Mouse (Mus musculus): ENCODE measurements around the gene Ccdc124. TPM values are rescaled to one million over a fixed set of nuclear protein-coding genes. Genes with fewer than 3 reads are reported as not detected.

The Ccdc124 gene
- polyA plus RNA-seq, 1 experiment, result 31.1 TPM

DNA sequence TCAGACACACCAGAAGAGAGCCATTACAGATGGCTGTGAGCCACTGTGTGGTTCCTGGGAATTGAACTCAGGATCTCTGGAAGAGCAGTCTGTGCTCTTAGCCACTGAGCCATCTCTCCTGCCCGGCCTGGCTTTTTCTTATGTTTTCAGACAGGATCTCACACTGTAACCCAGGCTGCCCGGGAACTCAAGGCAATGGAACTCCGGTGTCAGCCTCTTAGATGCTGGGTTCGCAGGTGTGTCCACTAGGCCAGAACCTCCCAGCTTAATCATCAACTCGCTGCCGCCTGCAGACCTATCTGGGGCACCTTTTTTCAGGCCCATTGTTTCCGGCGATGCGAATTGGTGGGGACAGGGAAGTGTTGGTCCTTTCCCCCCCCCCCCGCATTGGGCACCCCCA lies 33.1 kb downstream of the Ccdc124 start:
- TF ChIP-seq POLR2A (IDR thresholded peaks at IDR 0.05; ENCODE audit: low read depth, low read length), result no peak
- TF ChIP-seq CTCF (IDR thresholded peaks at IDR 0.05; ENCODE audit: borderline replicate concordance, insufficient read depth, low read length), result no peak
- no peak overlapping the region for H3K4me3 ChIP-seq (ENCODE audit: insufficient read depth, low read length)
- no peaks in the 10 kb centered on the region for H3K4me1 ChIP-seq (ENCODE audit: control insufficient read depth, insufficient read depth, low read length)
- H3K27ac ChIP-seq (ENCODE audit: insufficient read depth, low read length), result no peak overlapping the region

DNA sequence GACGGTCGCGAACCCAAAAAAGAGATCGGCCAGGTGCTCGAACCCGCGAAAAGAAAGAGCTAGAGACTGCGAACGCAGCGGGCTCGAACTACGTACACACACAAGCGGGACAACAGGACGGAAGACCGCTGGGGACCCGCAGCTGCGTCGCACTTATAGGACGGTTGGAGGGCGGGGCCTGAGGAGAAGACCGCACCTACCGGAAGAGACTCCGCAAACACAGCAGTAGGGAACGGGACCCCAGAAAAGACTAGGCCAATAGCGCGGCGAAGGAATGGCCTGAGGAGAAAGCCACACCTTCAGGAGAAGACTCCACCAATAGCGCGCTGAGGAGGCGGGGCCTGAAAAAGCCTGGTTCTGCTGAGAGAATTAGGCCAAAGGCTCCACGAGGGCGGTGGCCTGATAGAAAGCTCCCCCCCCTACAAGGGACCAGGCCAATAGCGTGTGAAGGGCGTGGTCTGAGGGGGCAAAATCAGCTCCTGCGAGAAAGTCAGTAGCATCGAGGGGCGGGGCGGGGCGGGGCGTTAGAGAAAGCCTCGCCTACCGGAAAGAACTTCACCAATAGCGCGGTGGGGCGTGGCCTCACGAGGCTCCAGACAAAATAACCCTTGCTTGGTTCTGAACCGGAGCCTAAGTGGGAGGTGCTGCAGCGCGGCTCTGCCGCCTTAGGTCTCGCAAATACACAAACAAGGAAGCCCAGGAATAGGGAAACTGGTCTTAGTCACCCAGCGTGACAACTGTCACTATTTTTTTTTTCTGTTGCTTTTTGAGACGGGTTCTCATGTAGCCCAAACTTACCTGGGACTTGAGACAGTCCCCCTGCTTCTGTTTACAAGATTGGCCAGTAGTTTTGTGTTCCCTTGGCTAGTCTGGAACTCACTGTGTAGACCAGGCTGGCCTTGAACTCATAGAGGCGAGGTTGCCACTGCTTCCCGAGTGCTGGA lies 34.1 kb downstream of the Ccdc124 start, which contains the start of gene Arrdc2:
Gene Arrdc2, minus strand, starts transcription at position 313 of the 944 bp plus-strand sequence.
- Histone ChIP-seq H3K4me3 (ENCODE audit: insufficient read depth, low read length) (peak within 1 kb of the TSS; percentile 61), H3K27ac (ENCODE audit: insufficient read depth, low read length) (peak within 1 kb of the TSS; percentile 74), H3K4me1 (ENCODE audit: control insufficient read depth, insufficient read depth, low read length) (no peaks in the 10 kb centered on the region)
- TF ChIP-seq POLR2A (IDR thresholded peaks at IDR 0.05; ENCODE audit: low read depth, low read length), result peak; percentile 100
- TF ChIP-seq CTCF (IDR thresholded peaks at IDR 0.05; ENCODE audit: borderline replicate concordance, insufficient read depth, low read length), result no peak

DNA sequence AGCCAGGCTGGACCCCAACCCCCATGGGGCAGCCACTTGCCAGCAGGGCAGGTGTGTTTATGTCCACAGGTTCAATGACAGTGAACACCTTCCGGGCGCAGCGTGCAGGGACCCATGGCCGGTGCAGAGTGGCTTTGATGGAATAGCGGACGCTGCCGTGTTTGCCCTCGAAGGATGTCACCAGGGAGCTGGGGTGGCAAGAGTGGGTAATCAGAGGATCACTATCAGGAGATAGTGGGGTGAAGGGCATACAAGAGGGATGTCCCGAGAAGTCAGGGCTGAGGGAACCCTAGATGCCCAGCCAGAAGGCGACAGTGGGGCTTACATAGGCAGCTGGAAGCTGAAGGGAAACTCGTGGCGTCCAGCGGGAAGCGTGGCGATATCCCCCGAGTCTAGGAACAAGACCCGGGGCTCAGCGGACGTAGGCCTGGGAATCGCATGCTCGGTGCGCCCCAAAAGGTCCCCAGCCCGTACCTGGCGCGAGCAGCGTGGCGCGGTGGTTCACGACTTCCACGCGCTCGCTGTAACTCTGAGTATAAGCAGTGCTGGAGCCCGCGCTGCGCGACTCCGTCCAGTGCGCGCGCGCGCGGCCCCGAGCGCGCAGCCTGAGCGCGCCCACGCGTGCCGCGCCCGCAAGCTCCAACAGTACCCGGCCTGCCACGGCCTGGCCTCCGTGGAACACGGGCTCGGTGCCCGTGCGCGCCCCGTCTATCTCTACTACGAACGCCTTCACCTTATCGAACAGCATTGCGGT lies 34.9 kb downstream of the Ccdc124 start:
- H3K4me1 ChIP-seq (ENCODE audit: control insufficient read depth, insufficient read depth, low read length), result no peaks in the 10 kb centered on the region
- peak overlapping the region; percentile 61 for H3K4me3 ChIP-seq (ENCODE audit: insufficient read depth, low read length)
- H3K27ac ChIP-seq (ENCODE audit: insufficient read depth, low read length), result peak overlapping the region; percentile 74
- TF ChIP-seq CTCF (IDR thresholded peaks at IDR 0.05; ENCODE audit: borderline replicate concordance, insufficient read depth, low read length), result no peak
- no peak for TF ChIP-seq POLR2A (IDR thresholded peaks at IDR 0.05; ENCODE audit: low read depth, low read length)

DNA sequence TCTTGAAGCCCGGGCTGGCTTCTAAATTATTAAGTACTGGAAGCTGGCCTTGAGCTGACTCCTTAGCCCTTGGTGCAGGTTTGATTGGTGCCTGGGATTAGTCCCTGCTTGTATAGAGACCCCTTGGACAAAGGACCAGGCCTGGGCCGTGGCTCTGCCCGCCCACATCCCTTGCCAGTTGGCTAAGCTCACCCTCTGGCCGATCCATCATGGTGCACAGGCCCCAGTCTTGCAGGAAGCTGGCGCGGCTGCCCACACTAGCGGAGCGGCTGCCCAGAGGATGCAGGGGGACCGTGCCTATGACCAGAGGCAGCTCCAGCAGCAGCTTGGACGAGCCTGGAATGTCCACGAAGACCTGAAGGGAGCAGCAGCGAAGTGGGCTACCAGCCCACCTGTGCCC lies 37.1 kb downstream of the Ccdc124 start:
- Histone ChIP-seq H3K4me3 (ENCODE audit: insufficient read depth, low read length) (no peak overlapping the region), H3K27ac (ENCODE audit: insufficient read depth, low read length) (no peak overlapping the region), H3K4me1 (ENCODE audit: control insufficient read depth, insufficient read depth, low read length) (no peaks in the 10 kb centered on the region)
- no peak for TF ChIP-seq POLR2A (IDR thresholded peaks at IDR 0.05; ENCODE audit: low read depth, low read length)
- no peak for TF ChIP-seq CTCF (IDR thresholded peaks at IDR 0.05; ENCODE audit: borderline replicate concordance, insufficient read depth, low read length)

DNA sequence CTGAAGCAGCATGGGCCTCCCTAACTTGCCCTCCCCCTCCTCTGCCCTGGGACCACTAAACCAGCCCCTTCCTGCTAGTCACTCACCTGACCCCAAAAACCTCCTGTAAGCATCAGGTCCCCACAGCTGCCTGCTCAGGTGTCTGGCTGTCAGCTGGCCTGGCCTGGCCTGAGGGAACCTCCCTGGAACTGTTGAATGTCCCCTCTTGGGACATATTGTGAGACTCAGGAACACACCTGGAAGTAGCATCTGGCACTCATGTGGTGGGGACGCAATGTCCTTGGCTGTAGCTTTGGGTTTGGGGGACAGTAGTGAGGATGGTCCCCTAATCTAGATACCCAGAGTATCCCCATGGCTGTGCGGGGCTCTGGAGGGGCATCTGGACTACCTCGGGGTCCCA lies 39.7 kb downstream of the Ccdc124 start:
- H3K4me1 ChIP-seq (ENCODE audit: control insufficient read depth, insufficient read depth, low read length), result no peaks in the 10 kb centered on the region
- no peak overlapping the region for H3K27ac ChIP-seq (ENCODE audit: insufficient read depth, low read length)
- TF ChIP-seq POLR2A (IDR thresholded peaks at IDR 0.05; ENCODE audit: low read depth, low read length), result no peak
- TF ChIP-seq CTCF (IDR thresholded peaks at IDR 0.05; ENCODE audit: borderline replicate concordance, insufficient read depth, low read length), result no peak

DNA sequence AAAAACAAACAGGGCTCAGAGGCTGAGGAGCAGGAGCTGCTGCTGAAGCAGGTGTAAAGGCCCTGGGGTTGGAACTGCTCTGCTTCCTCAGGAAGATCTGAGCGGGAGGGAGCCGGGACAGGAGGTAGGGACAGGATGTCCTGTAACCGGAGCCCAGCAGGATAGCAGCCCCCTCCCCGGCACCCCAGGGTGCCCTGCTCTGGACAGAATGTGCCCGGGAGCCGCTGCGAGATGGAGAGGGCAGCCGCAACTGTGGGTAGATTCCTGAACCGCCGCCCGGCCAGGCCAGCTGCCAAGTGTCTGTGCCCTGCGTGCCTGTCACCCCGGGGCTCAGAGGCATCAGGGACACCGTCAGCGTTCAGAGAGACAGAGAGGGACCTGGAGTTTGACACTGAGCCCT lies 40.2 kb downstream of the Ccdc124 start:
- H3K4me1 ChIP-seq (ENCODE audit: control insufficient read depth, insufficient read depth, low read length), result no peaks in the 10 kb centered on the region
- TF ChIP-seq POLR2A (IDR thresholded peaks at IDR 0.05; ENCODE audit: low read depth, low read length) (no peak), CTCF (IDR thresholded peaks at IDR 0.05; ENCODE audit: borderline replicate concordance, insufficient read depth, low read length) (no peak)
- H3K27ac ChIP-seq (ENCODE audit: insufficient read depth, low read length), result no peak overlapping the region
- H3K4me3 ChIP-seq (ENCODE audit: insufficient read depth, low read length), result no peak overlapping the region

More for the DNA sequence above, 39.7 kb downstream of the Ccdc124 start:
- H3K4me3 ChIP-seq (ENCODE audit: insufficient read depth, low read length), result no peak overlapping the region

DNA sequence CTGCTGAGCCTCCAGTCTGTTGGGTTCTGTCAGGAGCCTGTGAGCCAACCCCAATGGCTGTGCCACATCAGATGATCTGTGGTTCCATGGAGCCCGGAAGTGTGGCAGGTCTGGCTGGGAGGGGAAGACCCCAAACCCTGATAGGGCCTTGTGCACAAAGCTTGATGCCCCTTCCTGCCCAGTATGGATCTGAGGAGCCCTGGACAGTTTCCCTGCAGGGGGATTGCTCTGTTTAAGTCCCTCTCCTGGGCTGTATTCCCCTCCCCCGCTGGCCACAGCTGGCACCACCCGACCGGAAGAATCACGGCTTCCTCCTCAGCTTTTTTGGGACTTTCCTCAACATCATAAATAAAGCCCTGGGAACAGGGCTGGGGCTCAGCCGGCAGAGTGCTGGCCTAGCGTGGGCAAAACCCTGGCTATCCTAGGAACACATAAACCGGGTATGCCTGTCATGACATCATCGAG lies 40.7 kb downstream of the Ccdc124 start:
- TF ChIP-seq POLR2A (IDR thresholded peaks at IDR 0.05; ENCODE audit: low read depth, low read length), result no peak
- TF ChIP-seq CTCF (IDR thresholded peaks at IDR 0.05; ENCODE audit: borderline replicate concordance, insufficient read depth, low read length), result no peak
- Histone ChIP-seq H3K27ac (ENCODE audit: insufficient read depth, low read length) (no peak overlapping the region), H3K4me3 (ENCODE audit: insufficient read depth, low read length) (no peak overlapping the region)

DNA sequence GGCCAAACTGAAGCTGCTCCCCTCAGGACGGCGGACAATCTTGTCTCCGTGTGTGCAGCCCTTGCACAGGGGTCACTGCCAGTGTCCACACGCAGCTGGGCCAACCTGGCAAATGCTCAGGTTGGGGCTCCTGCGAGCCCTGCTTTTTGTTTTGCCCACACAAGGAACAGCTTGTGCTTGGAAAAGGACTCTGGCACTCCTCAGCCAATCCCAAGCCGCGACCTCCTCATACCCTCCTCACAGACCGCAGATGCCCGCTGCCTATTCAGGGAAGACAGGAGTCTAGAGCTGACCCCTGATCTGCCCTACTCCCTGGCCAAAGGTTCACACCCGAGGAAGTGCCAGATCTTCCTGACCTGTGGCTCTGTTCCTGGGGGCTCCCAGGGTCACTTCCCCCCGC lies 41.4 kb downstream of the Ccdc124 start:
- no peaks in the 10 kb centered on the region for H3K4me1 ChIP-seq (ENCODE audit: control insufficient read depth, insufficient read depth, low read length)
- TF ChIP-seq CTCF (IDR thresholded peaks at IDR 0.05; ENCODE audit: borderline replicate concordance, insufficient read depth, low read length) (no peak), POLR2A (IDR thresholded peaks at IDR 0.05; ENCODE audit: low read depth, low read length) (no peak)
- no peak overlapping the region for H3K27ac ChIP-seq (ENCODE audit: insufficient read depth, low read length)
- H3K4me3 ChIP-seq (ENCODE audit: insufficient read depth, low read length), result no peak overlapping the region

More for the DNA sequence above, 40.7 kb downstream of the Ccdc124 start:
- H3K4me1 ChIP-seq (ENCODE audit: control insufficient read depth, insufficient read depth, low read length), result no peaks in the 10 kb centered on the region

DNA sequence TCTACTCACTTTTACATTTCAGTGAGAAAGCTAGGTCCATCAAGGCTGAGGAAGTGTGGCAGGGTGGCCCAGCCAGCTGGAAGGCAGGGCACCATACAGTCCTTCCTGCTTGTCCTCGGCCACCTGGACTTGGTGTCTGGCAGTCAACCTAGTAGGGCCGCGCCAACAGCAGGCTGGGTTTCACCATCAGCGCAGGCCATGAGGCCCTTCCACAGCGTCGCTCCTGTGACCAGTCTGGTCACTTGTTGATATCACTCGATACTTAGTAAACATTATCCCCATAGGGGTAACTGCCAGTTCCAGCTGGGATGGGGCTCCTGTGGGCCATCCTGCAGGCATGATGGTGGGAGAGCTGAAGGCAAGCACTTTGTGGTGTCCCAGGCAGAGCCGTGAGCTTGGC lies 42.2 kb downstream of the Ccdc124 start:
- Histone ChIP-seq H3K4me1 (ENCODE audit: control insufficient read depth, insufficient read depth, low read length) (no peaks in the 10 kb centered on the region), H3K4me3 (ENCODE audit: insufficient read depth, low read length) (no peak overlapping the region), H3K27ac (ENCODE audit: insufficient read depth, low read length) (no peak overlapping the region)
- TF ChIP-seq CTCF (IDR thresholded peaks at IDR 0.05; ENCODE audit: borderline replicate concordance, insufficient read depth, low read length), result no peak
- no peak for TF ChIP-seq POLR2A (IDR thresholded peaks at IDR 0.05; ENCODE audit: low read depth, low read length)

All from embryonic fibroblast, embryonic 13.5 days (primary cell).